Mouse (Mus musculus): ENCODE results near the gene Klf16.

Gene Klf16

DNA sequence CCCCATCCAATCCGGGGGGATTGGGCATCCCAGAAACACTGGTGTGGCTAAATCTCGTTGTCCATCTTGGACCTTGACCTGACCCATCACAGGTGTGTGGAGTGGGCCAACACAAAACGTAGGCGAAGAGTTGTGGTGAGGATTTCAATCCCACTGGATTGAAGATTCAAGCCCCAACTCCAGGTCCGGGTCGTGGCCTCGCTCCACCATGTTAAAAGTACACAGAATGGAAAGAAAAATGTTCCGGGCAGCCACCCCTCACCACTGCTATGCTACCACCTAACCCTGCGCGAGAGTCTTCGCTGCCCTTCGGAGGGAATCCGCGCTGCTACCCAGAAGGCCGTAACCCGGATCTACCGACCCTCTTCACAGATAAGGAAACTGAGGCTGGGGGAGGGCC lies 1.2 kb downstream of the Klf16 start:
- DNase-seq (ENCODE audit: low read depth, low spot score), result no peak

DNA sequence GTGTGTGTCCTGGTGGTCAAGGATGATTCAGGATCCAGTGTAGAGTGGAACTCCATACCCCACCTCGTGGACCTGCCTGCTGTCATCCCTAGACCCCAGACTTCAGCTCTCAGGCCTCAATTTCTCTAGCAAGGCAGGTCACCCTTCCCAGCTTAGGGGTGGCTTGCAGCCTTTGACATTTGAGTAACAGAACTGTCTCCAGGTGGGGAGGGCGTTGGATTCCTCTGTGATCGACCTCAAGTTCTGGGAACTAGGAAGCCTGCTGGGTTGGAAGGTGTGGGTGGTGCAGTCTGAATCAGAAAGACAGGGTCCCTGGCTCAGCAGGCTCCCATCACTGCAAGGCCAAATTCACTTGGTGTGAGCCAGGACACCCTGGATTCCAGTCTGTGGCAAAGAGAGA lies 2.2 kb downstream of the Klf16 start:
- no peak for DNase-seq (ENCODE audit: low read depth, low spot score)

DNA sequence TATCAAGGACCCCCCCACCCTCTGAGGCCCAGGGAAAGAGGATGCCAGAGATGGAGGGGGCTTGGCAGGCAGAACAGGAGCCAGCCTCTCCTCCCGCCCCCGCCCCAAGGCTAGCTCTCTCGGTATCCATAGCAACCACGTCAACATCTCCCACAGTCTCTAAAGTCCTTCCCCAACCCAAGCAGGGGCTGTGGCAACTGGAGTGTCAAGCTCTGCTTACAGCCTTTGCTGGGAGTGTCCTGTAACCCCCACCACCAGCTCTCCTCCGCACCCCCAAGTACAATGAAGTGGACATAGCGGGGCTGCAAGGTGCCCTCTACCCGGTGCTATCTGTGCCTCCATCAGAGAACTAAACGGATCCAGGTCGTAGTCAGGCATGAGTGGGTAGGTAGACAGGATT lies 3.2 kb downstream of the Klf16 start:
- DNase-seq (ENCODE audit: low read depth, low spot score), result peak; percentile 34

DNA sequence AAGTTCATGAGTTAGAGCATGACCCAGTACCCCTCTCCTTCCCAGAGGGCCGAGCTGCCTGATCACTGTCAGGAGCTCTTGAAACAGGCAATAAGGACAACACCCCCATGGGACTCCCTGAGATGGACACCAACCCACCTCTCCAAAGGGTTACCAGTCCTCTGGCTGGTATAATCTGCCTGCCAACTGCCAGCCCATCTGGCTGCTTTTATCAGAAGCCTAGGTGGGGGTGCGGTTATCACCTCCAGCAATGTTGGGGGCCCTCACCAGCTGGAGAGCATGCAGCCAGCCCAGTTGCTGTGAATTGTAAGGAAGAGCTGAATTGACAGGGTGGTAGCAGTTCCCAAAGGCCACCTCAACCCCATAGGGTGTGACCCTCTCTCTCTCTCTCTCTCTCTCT lies 4.6 kb downstream of the Klf16 start:
- no peak for DNase-seq (ENCODE audit: low read depth, low spot score)

DNA sequence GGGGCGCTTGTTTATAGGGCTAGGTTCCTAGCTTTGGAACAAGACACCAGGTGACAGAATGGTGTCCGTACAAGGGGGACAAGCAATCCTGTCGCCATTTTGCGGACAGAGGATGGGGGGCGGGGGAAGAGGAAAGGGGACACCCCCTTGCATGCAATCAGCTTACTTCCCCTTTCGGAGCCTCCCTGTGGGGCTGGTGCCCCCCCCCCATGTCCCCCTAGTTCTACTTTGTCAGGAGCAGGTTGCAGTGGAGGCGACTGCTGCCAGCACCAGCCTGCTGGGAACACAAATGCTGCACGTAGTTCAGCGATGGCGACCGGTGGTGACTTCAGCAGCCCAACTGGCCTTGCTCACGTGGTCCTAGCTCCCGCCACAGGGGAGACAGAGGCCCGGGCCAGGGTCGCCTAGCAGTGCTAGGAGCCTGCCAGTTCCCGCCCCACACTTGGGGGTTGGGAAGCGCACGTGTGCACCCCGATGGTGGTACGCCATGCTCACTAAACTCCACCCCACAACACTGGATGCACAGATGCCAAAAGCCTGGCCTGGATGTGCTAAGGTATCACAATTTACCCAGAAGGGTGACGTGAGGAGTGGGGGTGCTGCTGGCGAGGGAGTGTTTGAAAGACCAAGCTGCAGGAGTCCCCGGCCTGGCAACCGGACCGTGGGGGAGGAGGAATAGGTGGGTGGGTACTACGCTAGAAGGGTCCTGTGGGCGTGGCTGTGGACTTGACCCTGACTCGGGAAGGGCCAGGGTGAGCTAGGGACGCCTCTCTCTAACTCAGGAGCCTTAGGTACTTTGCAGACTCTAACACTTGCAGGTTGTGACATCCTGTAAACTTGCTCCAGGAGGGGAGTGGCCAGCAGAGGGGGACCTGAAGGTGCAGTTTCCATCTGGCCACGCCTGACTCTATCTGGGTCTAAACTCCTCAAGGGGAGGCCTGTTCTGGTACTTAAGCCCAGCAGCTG lies 6.0 kb downstream of the Klf16 start:
- peak; percentile 51 for DNase-seq (ENCODE audit: low read depth, low spot score)

- DNase-seq (ENCODE audit: low read depth, low spot score), result no peak
These were observed 6.7 kb downstream of the Klf16 start for GRCm38 (mm10) chr10:80570419-80570818.

- peak; percentile 93 for DNase-seq (ENCODE audit: low read depth, low spot score)
These were observed 7.5 kb downstream of the Klf16 start for GRCm38 (mm10) chr10:80569664-80570066.

- DNase-seq (ENCODE audit: low read depth, low spot score), result no peak
These were observed 8.2 kb downstream of the Klf16 start for GRCm38 (mm10) chr10:80568876-80569275.

GRCm38 (mm10) chr10:80566375-80567092 lies 10.6 kb downstream of the Klf16 start:
- peak; percentile 92 for DNase-seq (ENCODE audit: low read depth, low spot score)

DNA sequence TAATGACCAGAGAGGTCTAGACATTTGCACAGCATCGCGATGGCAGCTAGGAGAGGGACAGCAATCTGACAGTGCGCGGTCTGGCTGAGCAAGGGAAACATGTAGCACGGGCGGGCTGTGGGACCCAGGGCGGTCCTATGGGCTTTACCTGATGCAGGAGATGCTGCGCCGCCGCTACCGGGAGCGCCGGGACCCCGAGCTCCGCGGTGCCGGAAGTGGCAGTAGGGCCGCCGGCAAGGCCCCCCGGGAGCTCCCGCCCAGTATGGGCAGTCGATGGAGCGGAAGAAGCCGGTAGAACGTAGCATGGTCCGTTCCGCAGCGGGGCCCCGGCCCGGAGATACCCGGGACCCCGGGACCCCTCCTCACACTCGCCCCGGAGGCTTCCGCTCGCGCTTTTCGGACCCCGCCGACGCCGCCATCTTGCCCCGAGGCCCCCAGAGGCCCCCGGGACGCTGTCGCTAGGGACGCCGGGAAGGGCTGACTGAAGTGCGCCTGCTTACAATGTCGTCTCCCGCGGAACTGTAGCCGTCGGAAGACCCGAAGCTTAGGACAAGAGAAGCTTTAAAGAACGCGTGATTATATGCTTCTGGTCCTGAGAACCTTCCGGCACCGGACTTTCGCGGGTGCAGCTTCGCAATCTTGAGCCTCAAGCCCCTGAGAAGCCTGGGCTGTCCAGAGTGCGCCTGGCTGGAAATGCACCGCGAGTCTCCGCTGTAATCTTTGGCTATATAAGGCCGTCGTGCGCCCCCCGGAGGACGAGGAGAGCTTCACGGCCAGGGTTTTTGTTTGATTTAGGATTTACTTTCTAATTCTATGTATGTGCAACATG lies 15.8 kb downstream of the Klf16 start, which contains the start of gene Rexo1:
Gene Rexo1 (minus strand): TSS at position 445 of the 829 bp plus-strand sequence.
- peak; percentile 96 for DNase-seq (ENCODE audit: low read depth, low spot score)

DNA sequence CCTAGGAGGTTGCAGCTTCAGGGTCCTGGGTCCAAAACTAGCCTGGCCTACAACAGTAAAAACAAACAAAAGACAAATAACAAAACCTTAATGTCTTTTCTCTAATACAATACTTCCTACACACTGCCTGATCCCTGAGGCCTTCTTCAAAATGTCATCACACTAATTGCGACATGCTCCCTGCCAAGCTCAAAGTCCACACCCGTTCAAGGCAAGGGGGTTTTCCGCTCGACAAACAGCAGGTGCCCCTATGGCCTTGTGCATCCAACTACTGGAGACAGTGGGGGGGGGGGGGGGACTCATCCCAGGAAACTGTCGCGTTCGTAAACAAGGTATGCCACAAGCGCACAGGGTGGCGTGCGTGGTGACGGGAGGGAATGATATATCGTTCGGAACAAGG lies 16.5 kb downstream of the Klf16 start:
- DNase-seq (ENCODE audit: low read depth, low spot score), result no peak

DNA sequence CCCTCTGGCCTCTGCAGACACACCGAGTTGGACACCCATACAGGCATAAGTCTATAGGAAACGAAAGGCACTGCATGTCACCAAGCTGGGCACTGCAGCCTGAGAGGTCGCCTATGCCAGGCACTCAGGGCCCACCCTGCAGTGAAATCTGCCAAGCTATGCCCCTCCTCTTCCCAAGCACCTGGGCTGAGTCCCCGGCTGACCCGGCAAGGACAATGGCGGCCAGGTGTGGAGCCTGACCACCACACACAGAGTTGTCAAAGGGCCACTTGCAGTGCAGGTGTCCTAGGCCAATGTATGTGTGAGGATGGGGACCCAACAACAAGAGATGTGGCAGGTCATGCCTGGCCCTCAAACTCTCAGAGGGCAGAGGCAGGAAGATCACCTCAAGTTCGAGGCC lies 17.7 kb downstream of the Klf16 start:
- no peak for DNase-seq (ENCODE audit: low read depth, low spot score)

GRCm38 (mm10) chr10:80557346-80557965 lies 19.7 kb downstream of the Klf16 start:
- peak; percentile 83 for DNase-seq (ENCODE audit: low read depth, low spot score)

- DNase-seq (ENCODE audit: low read depth, low spot score), result no peak
These were observed 23.1 kb downstream of the Klf16 start for GRCm38 (mm10) chr10:80553997-80554396.

DNA sequence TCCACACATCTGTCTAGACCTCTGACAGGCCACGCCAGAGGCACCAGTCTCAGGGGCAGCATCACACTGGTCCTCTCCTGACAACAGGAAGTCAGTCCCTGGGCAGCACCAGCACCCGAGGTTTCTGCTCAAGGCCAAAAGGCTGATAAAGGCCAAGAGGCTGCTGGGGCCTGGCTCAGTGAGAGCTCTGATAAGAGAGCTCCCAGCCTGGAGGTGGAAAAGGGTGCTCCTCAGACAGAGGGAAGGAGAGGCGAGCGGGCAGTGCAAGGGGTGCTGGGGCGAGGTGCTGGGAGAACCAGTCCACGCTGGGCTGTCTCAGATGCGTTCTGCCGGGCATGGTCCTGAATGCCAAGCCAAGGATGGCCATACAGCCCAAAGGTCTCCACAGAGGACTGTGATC lies 23.5 kb downstream of the Klf16 start:
- no peak for DNase-seq (ENCODE audit: low read depth, low spot score)

- peak; percentile 55 for DNase-seq (ENCODE audit: low read depth, low spot score)
These were observed 24.8 kb downstream of the Klf16 start for GRCm38 (mm10) chr10:80552364-80552763.

DNA sequence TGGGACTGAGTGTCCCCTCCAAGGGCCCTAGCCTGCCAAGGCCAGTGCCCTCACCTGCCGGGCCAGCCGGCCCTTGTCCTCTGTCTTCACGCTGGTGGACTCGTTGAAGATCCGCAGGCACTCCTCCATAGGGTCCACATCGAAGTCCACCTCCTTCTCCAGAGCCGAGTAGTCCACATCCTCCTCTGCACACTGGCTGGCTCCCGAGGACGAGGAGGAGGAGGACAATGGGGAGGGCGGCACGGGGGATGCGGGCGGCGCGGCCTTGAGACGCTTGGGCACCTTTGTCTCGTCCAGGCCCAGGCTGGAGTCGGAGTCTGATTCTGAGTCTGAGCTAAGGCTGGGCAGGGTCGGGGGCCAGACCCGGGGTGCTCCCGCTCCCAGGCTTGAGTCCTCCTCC lies 27.8 kb downstream of the Klf16 start:
- DNase-seq (ENCODE audit: low read depth, low spot score), result no peak

DNA sequence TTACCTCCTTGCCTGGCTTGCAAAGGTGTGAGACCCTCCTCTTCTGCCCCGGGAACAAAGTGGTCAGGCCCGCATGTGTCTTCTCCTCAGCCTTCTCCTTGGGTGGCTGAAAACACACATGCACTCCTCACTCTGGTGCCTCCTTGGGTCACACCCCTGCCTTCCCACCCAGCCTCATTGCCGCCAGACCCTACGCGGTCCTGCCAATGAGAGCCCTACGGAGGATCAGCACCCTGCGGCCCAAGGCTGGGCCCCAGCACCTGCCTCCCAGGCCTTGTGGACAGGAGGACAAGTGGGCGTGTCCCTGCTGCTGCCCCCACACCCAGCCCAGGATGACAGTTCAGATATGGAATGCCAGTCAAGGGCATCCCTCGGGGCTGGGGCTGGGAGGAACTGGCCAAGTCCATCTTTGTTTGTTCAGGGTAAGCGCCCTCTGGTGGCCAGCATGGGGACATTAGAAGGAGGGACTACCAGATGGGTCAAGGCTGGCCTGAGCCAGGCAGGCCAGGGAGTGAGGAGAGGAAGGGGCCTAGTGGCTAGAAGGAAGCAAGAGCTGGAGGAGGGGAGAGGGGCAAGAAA lies 28.6 kb downstream of the Klf16 start:
- DNase-seq (ENCODE audit: low read depth, low spot score), result peak; percentile 78

GRCm38 (mm10) chr10:80547539-80547938 lies 29.6 kb downstream of the Klf16 start:
- no peak for DNase-seq (ENCODE audit: low read depth, low spot score)

DNA sequence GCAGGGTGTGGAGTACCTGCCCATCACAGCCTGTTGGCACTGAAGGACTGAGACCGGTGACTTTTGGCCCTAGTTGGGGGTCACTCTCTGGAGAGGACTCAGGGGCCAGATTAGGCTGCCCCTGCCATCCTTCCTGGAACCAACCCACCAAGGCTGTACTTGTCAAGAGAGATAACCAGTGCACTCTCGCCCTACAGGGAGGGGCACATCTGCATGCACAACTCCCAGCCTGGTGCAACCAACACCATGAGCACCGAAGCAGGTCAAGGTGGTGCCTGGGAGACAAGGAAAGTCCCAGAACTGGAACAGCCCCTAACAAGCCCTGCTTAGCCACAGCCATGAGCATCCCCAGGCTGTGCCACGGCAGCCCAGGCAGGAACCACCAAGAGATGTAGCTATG lies 30.2 kb downstream of the Klf16 start:
- no peak for DNase-seq (ENCODE audit: low read depth, low spot score)

DNA sequence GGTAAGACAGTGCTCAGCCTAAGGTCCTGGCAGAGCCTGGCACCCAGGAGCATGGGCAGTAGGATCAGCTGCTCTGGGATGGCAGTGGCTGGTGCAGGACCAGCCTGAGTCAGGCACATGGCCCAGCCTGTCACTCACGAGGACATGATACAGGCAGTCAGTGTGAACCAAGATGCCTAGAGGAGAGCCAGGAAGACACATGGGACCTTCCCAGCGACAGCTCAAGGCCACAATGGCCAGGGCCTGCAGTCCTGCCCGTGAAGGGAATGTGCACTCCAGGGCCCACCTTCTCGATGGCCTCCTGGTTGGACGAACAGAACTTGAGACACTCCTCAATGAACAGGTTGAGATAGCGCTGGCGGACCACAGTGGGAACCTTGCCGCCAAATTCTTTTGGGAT lies 31.5 kb downstream of the Klf16 start:
- DNase-seq (ENCODE audit: low read depth, low spot score), result no peak
